Mouse (Mus musculus) midbrain, embryonic 11.5 days (tissue): ENCODE measurements around the gene Fbxw17. TPM values are rescaled to one million over a fixed set of nuclear protein-coding genes. Genes with fewer than 3 reads are reported as not detected.
"Not testable (repeated sequence)": the region's sequence is repeated elsewhere in the genome, so short reads cannot be mapped to it uniquely, and the experiment has no call there.

Experiments
- ATAC-seq: fragments of 200-750 bp; cut with Nextera tagmentation; 2 replicates; pipeline ENCODE4 v1.8.0; 2017; ENCODE audit warnings: moderate TSS enrichment, moderate library complexity; ENCODE audit not compliant: low FRiP score
- DNase-seq: peaks from one replicate; pipeline ENCODE4 v3.0.0; 2015; ENCODE audit warnings: low spot score; ENCODE audit errors: missing footprints
- H3K27ac ChIP-seq: fragments of 300-500 bp; sonication (generic); 2 replicates; pipeline ENCODE4 v1.5.1; 2014; ENCODE audit warnings: low read depth, low read length
- H3K27me3 ChIP-seq: fragments of 300-500 bp; sonication (generic); 2 replicates; pipeline ENCODE4 v1.6.1; 2014; ENCODE audit warnings: mild to moderate bottlenecking, low read length, moderate library complexity, mixed read lengths; ENCODE audit not compliant: control insufficient read depth, insufficient read depth
- H3K36me3 ChIP-seq: fragments of 300-500 bp; sonication (generic); 2 replicates; pipeline ENCODE4 v1.6.1; 2014; ENCODE audit warnings: mild to moderate bottlenecking, low read length, moderate library complexity, mixed read lengths; ENCODE audit not compliant: control insufficient read depth, insufficient read depth
- H3K4me1 ChIP-seq: fragments of 300-500 bp; sonication (generic); 2 replicates; pipeline ENCODE4 v1.6.1; 2014; ENCODE audit warnings: low read length; ENCODE audit not compliant: control insufficient read depth, insufficient read depth
- H3K4me2 ChIP-seq: fragments of 300-500 bp; sonication (generic); 2 replicates; pipeline ENCODE4 v1.6.1; 2014; ENCODE audit warnings: mild to moderate bottlenecking, moderate library complexity
- H3K4me3 ChIP-seq: fragments of 300-500 bp; sonication (generic); 2 replicates; pipeline ENCODE4 v1.5.1; 2014; ENCODE audit warnings: low read depth, low read length
- H3K9ac ChIP-seq: fragments of 300-500 bp; sonication (generic); 2 replicates; pipeline ENCODE4 v1.6.1; 2014; ENCODE audit warnings: low read length
- H3K9me3 ChIP-seq: fragments of 300-500 bp; sonication (generic); 2 replicates; pipeline ENCODE4 v1.6.1; 2016; ENCODE audit warnings: low read length; ENCODE audit not compliant: control insufficient read depth
- WGBS: fragments of 180-500 bp; shearing (Covaris S2); extraction: QIAGEN DNeasy Blood & Tissue Kit; methylation state at CpG from one replicate; pipeline ENCODE4 v1.1.7; 2014; 5-methylcytosine and 5-hydroxymethylcytosine counted together
- polyA plus RNA-seq: library from polyadenylated mRNA; unstranded; fragments of >200 nt; fragmentation: Nextera tagmentation; extraction: Ambion mirVana; gene quantifications from 2 replicates; pipeline ENCODE4 v1.2.1, GENCODE M21; 2014

The Fbxw17 gene
- 30.7 and 33.5 TPM in 2 replicates for polyA plus RNA-seq

DNA sequence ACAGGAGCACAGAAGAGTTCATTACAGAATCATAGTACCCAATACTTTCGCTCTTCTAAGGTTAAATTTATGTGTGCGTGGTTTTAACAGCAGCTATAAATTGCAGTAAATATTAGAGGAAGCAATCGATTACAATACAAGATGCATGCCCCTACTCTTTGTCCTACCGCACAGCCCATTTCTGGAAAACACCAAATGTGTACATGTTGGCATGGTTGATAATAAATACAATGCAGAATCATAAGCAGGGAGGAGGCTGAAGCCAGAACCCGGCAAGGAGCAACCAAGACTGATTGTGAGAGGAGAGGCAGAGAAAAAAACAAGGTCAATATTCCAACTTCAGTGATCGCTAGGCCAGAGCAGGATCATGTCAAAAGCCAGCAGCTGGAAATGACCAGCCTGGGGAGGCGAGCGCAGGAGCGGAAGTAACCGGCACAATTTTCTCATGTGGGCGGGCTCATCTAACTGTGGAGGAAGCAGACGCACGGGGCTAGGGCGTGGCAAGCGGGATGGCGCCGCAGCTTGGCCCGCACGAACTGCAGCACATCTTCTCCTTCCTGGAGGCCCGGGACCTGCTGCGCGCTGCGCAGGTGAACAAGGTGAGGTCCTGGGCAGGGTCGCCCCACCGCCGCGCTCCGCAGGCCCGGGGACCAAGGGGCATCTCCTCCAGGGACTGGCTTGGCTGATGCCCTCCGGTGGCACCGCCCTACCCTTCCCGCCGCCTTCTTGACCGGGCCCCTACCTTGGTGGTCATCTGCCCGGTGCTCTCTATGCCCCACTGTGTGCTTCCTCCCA, at the start of gene Fbxw17:
TSS of gene Fbxw17 (plus strand) at position 476 of the 795 bp plus-strand sequence.
- Histone ChIP-seq H3K9ac (peak within 1 kb of the TSS; percentile 85), H3K4me2 (peak within 1 kb of the TSS; percentile 62), H3K27me3 (no peaks in the 10 kb centered on the region), H3K9me3 (no peaks in the 10 kb centered on the region), H3K4me1 (peaks cover 3% of the 10 kb centered on the region; the same call in 1 of the 2 replicates), H3K36me3 (no peaks in the 10 kb centered on the region; the same call in 1 of the 2 replicates), H3K4me3 (peak within 1 kb of the TSS; percentile 75), H3K27ac (peak within 1 kb of the TSS; percentile 40; the same call in 1 of the 2 replicates)
- DNase-seq, result peak; percentile 94
- ATAC-seq, result peak; percentile 98
- 13% methylated on average over 35 of the region's 35 CpGs for WGBS

DNA sequence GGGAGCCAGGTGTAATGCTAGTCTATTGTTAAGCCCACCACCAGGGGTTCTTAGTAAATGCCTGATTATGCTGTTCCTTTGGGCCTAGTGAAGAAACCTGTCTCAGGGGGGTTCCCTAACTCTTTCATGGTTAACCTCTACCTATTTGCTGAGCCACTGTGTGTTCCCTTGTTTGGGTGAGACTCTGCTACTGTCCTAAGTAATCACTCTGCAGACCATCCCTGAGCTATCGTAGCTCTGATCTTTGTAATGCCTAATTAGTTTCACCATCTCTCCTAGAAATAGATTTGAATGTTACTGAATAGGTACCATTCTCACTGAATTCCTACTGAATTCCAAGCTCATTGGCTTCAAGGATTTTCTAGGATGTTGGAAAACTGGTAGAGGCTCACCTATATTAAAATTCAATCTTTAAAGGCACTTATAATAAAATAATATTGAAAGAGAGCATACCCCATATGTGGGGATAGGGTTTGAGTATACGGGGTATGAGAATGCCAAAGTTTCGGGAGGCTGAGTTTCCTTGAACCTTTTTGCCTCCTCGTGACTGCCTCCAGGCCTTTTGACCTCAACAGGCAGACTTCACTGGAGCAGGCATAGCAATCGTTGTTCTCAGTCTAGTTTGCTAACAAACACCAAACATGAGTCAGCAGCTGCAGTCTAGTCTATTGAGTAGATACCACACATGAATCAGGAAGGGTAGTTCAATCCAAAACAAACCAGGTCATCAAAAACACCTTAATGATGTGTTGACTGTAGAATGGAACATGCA, 44.5 kb upstream of the Fbxw17 start:
- H3K4me2 ChIP-seq, H3K4me1 ChIP-seq, H3K9ac ChIP-seq, ATAC-seq, H3K36me3 ChIP-seq, DNase-seq, H3K27ac ChIP-seq, H3K27me3 ChIP-seq, H3K4me3 ChIP-seq, H3K9me3 ChIP-seq: not testable (repeated sequence)
- 79% methylated on average over 5 of the region's 5 CpGs for WGBS

DNA sequence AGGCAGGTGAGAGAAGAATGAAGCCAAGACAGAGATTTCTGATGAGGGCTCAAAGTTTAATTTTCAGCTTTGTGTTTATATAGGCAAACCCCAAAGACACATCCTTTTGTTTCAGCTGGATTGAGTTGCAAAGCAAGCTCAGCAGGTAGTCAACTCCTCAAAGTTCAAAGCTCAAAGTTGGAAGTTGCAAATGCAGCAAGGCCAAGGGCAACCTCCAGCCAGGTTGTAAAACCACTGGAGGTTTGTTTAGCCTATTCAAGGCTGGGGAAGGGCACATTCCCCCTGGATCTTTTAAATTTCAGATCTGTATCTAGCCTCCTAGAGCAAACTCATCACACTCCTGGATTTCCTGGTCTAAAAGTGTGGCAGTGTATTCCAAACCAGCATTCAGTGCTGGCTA, 28.5 kb upstream of the Fbxw17 start:
- not testable (repeated sequence) for H3K9me3 ChIP-seq, ATAC-seq

DNA sequence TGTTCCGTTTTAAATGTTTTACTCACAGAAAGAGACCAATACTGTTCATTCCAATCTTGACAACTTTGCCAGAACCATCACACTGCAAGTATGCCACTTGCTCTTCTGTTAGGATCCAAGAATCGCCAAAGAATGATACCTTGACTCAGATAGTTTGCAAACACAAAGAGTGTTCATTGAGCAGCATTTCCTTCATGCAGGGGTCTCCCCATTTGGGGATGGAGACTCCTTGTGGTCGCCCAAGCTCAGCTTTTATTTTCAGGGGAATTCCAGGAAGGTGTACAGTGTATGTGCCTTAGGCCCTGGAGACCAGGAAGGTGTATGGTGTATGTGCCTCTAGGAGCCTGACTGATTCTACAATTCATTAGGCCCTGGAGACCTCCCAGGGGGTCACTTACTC, 757 bp downstream of the Fbxw17 start:
- Histone ChIP-seq H3K27me3 (no peaks in the 10 kb centered on the region), H3K9ac (peak overlapping the region; percentile 85), H3K4me1 (peaks cover 3% of the 10 kb centered on the region; the same call in 1 of the 2 replicates), H3K27ac (no peak overlapping the region), H3K9me3 (no peaks in the 10 kb centered on the region), H3K4me3 (peak overlapping the region; percentile 75), H3K36me3 (no peaks in the 10 kb centered on the region; the same call in 1 of the 2 replicates), H3K4me2 (peak overlapping the region; percentile 62)
- peak; percentile 84 for DNase-seq
- ATAC-seq, result no peak
- 53% methylated on average over 3 of the region's 3 CpGs for WGBS

More for the DNA sequence above, 28.5 kb upstream of the Fbxw17 start:
- DNase-seq, H3K27ac ChIP-seq, H3K9ac ChIP-seq, H3K36me3 ChIP-seq, H3K4me1 ChIP-seq, H3K4me3 ChIP-seq, H3K4me2 ChIP-seq, H3K27me3 ChIP-seq: not testable (repeated sequence)

DNA sequence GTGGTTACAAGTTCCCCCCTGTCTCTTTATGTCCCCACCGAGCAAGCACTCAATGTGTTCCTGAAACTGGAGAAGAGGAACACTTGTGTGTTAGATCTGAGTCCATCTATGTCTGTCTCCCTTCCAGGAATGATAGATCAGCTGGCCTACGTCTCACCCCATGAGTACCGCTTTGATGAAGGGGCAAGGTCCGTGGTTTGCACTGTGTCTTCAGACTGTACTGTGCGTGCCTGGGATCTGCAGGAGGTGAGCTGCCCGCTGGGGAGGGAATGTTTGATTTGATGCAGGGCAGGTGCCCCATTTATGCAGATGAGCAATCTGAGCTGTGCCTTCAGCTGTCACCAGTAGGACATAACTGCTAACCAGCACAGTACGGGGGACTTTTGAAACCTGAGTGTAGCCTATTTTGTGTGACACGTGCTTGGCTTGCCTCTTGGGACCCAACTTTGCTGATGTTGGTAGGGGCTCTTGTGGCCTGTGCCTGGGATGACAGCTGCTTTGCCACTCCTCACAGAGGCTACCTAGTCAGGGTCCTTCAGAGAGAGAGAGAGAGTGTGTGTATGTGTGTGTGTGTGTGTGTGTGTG, 6.1 kb downstream of the Fbxw17 start:
- H3K36me3 ChIP-seq, result peaks cover 17% of the 10 kb centered on the region
- 91% methylated on average over 8 of the region's 8 CpGs for WGBS
- no peak for ATAC-seq

DNA sequence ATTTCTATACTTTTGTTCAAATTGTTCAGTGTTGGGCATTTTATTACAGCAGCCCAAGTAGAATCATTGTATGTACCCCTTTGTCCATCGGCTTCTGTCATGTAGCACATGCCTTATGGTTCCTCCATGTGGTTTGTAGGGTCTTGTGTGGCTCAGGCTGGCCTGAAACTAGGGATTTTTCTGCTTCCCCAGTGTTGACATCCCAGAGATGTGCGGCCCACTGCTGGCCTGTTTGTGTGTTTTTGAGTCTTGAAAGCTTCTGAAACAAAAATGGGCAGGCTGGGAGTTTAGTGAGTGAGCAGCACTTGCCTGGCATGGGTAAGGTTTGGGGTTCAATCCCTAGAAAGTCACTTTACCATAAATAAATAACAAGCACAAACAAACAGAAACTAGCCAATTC, 6.9 kb downstream of the Fbxw17 start:
- Histone ChIP-seq H3K4me1 (no peaks in the 10 kb centered on the region), H3K36me3 (peaks cover 17% of the 10 kb centered on the region), H3K4me3 (no peak overlapping the region), H3K4me2 (no peak overlapping the region), H3K9ac (no peak overlapping the region), H3K27me3 (no peaks in the 10 kb centered on the region), H3K27ac (no peak overlapping the region), H3K9me3 (no peaks in the 10 kb centered on the region)
- 87% methylated on average over 2 of the region's 2 CpGs for WGBS
- DNase-seq (peak; percentile 59), ATAC-seq (no peak)

More for the DNA sequence above, 6.1 kb downstream of the Fbxw17 start:
- Histone ChIP-seq H3K4me3 (no peak overlapping the region), H3K9ac (no peak overlapping the region), H3K9me3 (no peaks in the 10 kb centered on the region), H3K4me2 (no peak overlapping the region), H3K27me3 (no peaks in the 10 kb centered on the region), H3K27ac (no peak overlapping the region), H3K4me1 (no peaks in the 10 kb centered on the region; the same call in 1 of the 2 replicates)
- no peak for DNase-seq

DNA sequence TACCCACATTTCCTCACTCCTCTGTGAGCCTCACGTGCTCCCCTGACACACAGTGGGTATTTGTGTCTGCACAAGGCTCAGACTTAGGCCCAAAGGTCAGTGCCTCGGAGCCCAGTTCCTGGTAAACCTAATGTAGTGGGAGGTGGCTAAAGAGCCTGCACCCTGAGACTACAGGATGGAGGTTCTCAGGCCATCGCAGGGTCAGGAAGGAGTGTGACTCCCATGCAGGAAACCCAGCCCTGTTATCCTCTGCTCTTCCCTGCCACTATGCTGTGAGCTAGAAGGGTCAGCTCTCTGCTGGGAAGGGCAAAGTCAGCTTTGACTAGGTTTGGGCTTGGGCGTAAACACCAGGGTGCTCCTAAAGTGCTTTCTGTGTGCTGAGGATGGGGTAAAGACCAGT, 9.0 kb downstream of the Fbxw17 start:
- 92% methylated on average over 4 of the region's 4 CpGs for WGBS
- Histone ChIP-seq H3K36me3 (peaks cover 17% of the 10 kb centered on the region), H3K9ac (no peak overlapping the region), H3K4me1 (no peaks in the 10 kb centered on the region), H3K4me2 (no peak overlapping the region), H3K9me3 (no peaks in the 10 kb centered on the region), H3K27ac (no peak overlapping the region), H3K4me3 (no peak overlapping the region), H3K27me3 (no peaks in the 10 kb centered on the region)
- DNase-seq (no peak), ATAC-seq (no peak)

DNA sequence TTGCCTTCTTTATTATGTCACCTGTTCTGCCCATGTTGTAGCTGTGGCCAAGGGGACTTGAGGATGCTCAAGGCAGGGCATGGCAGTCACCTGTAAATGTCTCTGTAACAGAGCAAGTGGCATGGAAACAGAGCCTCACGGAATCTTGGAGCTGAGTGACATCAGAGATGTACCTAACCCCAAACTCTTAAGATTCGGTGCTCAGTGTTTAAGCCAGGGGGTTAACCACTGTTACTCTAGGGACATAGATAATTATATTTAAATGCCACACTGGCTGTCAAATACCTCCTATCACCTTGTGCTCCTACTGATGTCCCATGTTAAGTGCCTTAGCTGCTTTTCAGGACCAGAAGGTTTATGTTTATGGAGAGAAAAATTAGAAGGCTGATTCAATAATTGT, 26.1 kb downstream of the Fbxw17 start, which contains the start of gene Gm47429:
TSS of gene Gm47429 (minus strand) at position 101 of the 400 bp plus-strand sequence.
- Histone ChIP-seq H3K27me3 (no peaks in the 10 kb centered on the region), H3K9ac (no peak within 1 kb of the TSS), H3K36me3 (no peaks in the 10 kb centered on the region), H3K4me2 (no peak within 1 kb of the TSS), H3K4me3 (no peak within 1 kb of the TSS), H3K4me1 (no peaks in the 10 kb centered on the region), H3K9me3 (no peaks in the 10 kb centered on the region), H3K27ac (no peak within 1 kb of the TSS)
- no peak for DNase-seq
- 84% methylated on average over 2 of the region's 2 CpGs for WGBS
- no peak for ATAC-seq
